Mouse (Mus musculus) stomach, embryonic 16.5 days (tissue): ENCODE results near the gene Ovol1. TPM values are rescaled to one million over a fixed set of nuclear protein-coding genes. Genes with fewer than 3 reads are reported as not detected.

ENCODE experiments used
- ATAC-seq: fragments of 200-750 bp; cut with Nextera tagmentation; 2 replicates; pipeline ENCODE4 v1.8.0; 2017; ENCODE audit warnings: moderate number of reproducible peaks, moderate TSS enrichment; ENCODE audit not compliant: insufficient read depth, low FRiP score
- H3K27ac ChIP-seq: fragments of 300-500 bp; sonication (generic); 2 replicates; pipeline ENCODE4 v1.5.1; 2014; ENCODE audit warnings: low read length
- H3K27me3 ChIP-seq: fragments of 300-500 bp; sonication (generic); 2 replicates; pipeline ENCODE4 v1.6.1; 2014; ENCODE audit warnings: low read length, control low read depth, mixed read lengths; ENCODE audit not compliant: control insufficient read depth, insufficient read depth
- H3K36me3 ChIP-seq: fragments of 300-500 bp; sonication (generic); 2 replicates; pipeline ENCODE4 v1.6.1; 2014; ENCODE audit warnings: low read length; ENCODE audit not compliant: control insufficient read depth, insufficient read depth
- H3K4me1 ChIP-seq: fragments of 300-500 bp; sonication (generic); 2 replicates; pipeline ENCODE4 v1.6.1; 2014; ENCODE audit warnings: low read length, control low read depth, mixed read lengths; ENCODE audit not compliant: control insufficient read depth, insufficient read depth
- H3K4me2 ChIP-seq: fragments of 300-500 bp; sonication (generic); 2 replicates; pipeline ENCODE4 v1.6.1; 2014; ENCODE audit warnings: low read depth, low read length, mixed read lengths
- H3K4me3 ChIP-seq: fragments of 300-500 bp; sonication (generic); replicated peaks from 2 replicates; pipeline ENCODE4 v1.5.1; 2014; ENCODE audit warnings: mild to moderate bottlenecking, low read length
- H3K9ac ChIP-seq: fragments of 300-500 bp; sonication (generic); 2 replicates; pipeline ENCODE4 v1.6.1; 2014; ENCODE audit warnings: low read length
- H3K9me3 ChIP-seq: fragments of 300-500 bp; sonication (generic); replicated peaks from 2 replicates; pipeline ENCODE4 v1.6.1; 2016; ENCODE audit warnings: low read length, control low read depth; ENCODE audit not compliant: control insufficient read depth
- WGBS: fragments of 180-500 bp; shearing (Covaris S2); extraction: QIAGEN DNeasy Blood & Tissue Kit; methylation state at CpG from one replicate; pipeline ENCODE4 v1.1.7; 2014; 5-methylcytosine and 5-hydroxymethylcytosine counted together
- polyA plus RNA-seq: library from polyadenylated mRNA; unstranded; fragments of >200 nt; fragmentation: Nextera tagmentation; extraction: Ambion mirVana; gene quantifications from 2 replicates; pipeline ENCODE4 v1.2.1, GENCODE M21; 2015

Ovol1 gene
- polyA plus RNA-seq, 1 experiment from 2014 or later, result 21.5 TPM

DNA sequence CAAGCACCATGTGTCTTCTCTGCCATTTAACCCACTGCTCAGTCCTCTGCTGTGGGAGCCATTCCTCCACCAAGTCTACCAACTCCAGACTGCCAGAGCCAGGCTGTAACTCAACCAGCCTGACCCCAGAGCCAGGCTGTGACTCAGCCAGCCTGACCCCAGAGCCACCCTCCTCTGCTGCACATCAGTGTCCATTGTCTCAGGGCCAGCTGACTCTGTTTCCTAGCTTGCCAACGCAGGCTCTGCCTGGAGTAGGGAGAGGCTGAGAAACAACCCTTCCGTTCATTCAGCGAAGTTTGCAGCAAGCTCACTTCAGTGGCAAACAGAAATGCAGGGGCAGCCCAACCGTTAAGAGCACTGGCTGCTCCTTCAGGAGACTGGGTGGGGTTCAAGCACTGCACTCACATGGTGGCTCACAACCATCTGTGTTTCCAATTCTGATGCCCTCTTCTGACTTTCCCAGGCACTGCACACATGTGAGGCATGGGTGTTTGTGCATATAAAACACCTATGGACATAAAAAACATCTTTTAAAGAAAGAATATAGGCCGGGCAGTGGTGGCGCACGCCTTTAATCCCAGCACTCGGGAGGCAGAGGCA lies 43.4 kb downstream of the Ovol1 start:
- no peak overlapping the region for H3K4me3 ChIP-seq
- ATAC-seq, result 0 out of 2 replicates have a peak, but pooled peaks have one; percentile 25
- WGBS, result 71% methylated on average over 8 of the region's 8 CpGs
- H3K9ac ChIP-seq, result no peak overlapping the region
- no peaks in the 10 kb centered on the region for H3K36me3 ChIP-seq
- no peak overlapping the region for H3K27ac ChIP-seq
- 0 out of 2 replicates have a peak, but pooled peaks cover 6% of the 10 kb centered on the region for H3K4me1 ChIP-seq
- no peak overlapping the region for H3K4me2 ChIP-seq
- H3K27me3 ChIP-seq, result no peaks in the 10 kb centered on the region
- H3K9me3 ChIP-seq, result no peaks in the 10 kb centered on the region

DNA sequence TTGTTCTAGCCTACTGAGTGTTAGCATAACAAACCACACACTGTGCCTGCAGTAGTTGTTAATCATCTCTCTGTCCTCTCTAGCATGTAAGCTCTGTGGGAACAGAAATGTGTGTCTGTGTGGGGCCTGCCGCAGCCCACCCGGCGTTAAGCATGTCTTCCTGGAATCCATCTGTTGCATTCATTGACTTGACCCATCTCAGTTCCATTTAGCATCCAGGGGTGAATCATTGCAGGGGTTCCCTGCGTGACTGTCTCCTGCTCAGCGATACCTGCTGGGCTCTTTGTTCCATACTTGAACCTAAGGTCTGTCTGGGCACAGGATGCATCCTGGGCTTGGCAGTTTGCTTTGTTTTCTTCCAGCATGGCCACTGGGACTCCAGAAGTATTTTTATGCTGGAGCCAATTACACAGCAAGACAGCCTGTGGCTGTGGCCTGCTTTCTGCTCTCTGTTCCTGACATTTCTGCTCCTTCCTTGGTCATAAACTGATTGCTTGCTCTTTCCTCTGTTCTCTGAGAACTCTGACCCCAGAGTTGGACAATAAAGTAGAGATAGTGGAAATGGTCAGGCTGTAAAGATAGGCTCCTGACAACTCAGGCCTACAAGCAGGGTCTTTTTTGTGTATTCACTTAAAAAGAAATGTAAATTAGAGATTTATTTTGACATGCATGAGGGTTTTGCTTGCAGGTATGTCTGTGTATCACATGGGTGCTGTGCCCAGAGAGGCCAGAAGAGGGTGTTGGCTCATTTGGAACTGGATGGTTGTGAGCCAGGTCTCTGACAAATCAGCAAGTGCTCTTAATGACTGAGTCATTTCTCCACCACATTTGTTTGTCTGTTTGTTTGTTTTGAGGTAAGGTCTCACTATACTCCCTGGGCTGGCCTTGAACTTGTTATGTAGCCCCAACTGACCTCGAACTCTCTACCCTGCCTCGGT lies 44.3 kb downstream of the Ovol1 start:
- 76% methylated on average over 7 of the region's 7 CpGs for WGBS
- H3K27ac ChIP-seq, result no peak overlapping the region
- no peak for ATAC-seq

DNA sequence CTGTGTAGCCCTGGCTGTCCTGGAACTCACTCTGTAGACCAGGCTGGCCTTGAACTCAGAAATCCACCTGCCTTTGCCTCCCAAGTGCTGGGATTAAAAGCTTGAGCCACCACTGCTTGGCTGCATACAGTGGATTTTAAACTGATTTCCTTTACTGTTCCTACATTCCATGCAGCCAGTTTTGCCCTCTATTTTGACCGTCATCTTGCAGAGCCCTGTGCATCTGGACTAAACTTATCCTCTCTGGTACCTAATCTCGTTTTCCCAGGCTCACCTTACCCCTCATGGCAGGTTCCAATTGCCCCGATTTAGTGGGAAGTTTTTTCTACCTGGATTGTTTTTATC lies 47.5 kb downstream of the Ovol1 start:
- Histone ChIP-seq H3K4me3 (no peak overlapping the region), H3K36me3 (no peaks in the 10 kb centered on the region), H3K27ac (no peak overlapping the region), H3K27me3 (no peaks in the 10 kb centered on the region), H3K4me2 (no peak overlapping the region), H3K9me3 (no peaks in the 10 kb centered on the region), H3K9ac (no peak overlapping the region), H3K4me1 (0 out of 2 replicates have a peak, but pooled peaks cover 7% of the 10 kb centered on the region)
- no peak for ATAC-seq
- WGBS, result 81% methylated on average over 3 of the region's 3 CpGs

More for the DNA sequence above, 44.3 kb downstream of the Ovol1 start:
- Histone ChIP-seq H3K9ac (no peak overlapping the region), H3K36me3 (no peaks in the 10 kb centered on the region), H3K27me3 (no peaks in the 10 kb centered on the region), H3K4me2 (no peak overlapping the region), H3K9me3 (no peaks in the 10 kb centered on the region), H3K4me3 (no peak overlapping the region), H3K4me1 (0 out of 2 replicates have a peak, but pooled peaks cover 7% of the 10 kb centered on the region)

DNA sequence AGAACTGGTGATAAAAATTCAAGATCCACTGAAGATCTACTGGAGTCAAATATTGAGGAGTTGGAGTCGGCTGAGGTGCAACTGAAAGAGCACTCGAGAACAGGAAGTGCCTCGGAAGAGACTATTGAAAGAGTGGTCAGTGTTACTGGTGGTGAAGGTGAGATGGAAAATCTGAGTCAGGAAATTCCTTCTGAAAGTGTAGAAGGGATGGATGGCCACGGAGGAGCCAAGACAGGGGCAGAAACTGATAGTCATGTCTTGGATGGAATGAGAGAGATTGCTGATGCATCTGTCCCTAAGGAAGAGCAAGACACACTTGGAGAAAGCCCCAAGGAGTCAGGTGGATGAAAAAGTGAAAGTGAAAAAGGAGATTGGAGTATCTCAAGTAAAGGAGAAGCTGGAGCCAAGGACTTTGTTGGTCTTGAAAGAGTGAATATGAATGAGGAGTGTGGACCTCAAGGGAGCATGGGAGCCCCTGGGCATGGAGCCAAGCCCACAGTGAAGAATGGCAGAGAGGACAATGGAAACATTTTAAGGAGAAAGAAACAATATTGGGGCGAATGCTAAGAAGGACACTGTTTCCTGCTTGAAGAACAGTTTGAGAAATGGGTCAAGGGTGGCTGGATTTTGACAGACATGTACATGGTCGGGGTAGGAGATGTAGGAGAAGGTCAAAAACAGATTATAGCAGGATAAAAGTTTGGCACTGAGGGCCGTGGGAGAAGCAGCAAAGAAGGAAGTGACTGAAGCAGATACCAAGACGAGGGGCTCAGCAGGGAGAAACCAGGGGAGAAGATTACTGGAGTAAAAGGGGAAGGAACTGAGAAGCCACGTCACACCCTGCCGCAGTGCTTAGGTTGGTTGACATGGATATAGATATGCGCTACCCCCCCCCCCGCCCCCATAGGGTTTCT lies 48.1 kb downstream of the Ovol1 start:
- Histone ChIP-seq H3K36me3 (no peaks in the 10 kb centered on the region), H3K4me3 (no peak overlapping the region), H3K27me3 (no peaks in the 10 kb centered on the region), H3K4me2 (peak overlapping the region; percentile 24; the same call in 1 of the 2 replicates), H3K9me3 (no peaks in the 10 kb centered on the region), H3K27ac (no peak overlapping the region), H3K4me1 (0 out of 2 replicates have a peak, but pooled peaks cover 7% of the 10 kb centered on the region), H3K9ac (no peak overlapping the region)
- WGBS, result 74% methylated on average over 12 of the region's 12 CpGs
- ATAC-seq, result no peak

DNA sequence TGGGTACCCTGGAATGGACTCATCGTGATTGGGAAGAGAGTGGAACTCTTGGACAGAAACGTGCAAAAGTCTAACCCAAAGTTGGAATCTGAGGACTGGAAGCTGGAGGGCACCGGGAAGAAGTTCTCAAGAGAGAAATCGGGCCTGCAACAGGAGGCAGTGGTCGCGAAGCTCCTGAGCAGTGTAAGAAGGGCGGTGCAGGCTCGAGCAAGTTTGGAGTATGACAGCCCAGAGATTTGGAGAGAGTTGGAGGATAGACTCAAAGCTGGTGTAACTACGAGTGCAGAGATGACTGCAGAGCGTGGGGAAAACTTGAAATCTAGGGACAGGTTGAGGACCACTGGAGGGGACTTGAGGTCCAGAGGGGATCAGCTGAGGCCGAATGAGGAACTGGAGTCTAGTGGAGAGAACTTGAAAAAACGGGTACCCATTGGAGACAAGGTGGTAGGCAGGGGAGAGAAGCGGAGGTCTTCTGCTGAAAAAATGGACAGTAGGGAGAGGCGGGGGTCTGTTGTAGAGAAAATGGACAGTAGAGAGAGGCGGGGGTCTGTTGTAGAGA lies 49.3 kb downstream of the Ovol1 start:
- WGBS, result 44% methylated on average over 15 of the region's 15 CpGs
- ATAC-seq, result no peak

DNA sequence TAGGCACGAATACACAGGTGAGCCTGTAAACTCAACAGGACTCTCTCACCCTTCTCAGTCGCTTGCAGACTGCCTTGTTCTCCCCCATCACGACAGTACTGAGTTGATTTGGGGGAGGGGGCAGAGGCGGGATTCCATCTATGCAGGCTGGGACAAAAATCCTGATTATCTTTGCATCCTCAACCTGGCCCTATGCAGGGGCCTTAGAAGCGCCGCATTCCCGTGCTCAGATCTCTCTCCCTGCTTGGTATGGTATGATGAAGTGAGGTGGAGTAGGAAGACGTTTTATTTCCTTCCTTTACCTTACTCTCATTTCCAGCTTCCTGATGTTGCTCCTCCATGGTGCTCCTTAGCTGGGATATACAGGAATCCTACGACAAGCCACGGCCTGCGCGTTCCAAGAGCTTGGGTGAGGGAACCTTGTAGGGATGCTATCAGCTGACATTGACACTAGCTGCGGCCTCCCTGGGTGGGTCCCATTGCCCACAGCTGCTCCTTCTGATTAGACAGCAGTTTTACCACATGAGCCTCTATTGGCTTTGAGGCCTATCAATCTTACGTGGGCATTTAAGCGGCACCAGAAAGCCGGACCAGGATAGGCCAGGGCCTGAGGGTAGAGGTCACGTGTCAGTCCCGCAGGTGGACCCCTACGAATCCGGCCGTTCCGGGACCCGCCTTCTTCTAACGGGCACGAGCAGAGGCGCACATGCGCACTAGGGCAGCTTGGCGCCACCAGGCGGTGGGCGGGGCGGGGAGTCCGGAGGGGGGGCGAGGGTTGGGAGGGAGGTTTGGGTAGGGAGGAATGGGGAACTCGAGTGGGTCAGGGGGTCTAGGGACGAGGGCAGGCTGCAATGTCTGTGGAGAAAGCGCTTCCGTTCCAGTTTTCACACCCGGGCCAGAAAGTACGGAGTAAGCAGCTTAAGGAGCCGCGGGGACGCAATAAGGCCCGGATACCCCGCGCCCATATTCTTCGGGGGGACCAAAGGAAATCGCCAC lies 50.1 kb downstream of the Ovol1 start, which contains the start of gene Snx32:
Snx32 (minus strand) TSS at position 508 of the 996 bp plus-strand sequence.
- H3K27ac ChIP-seq, result peak within 1 kb of the TSS; percentile 52
- H3K9ac ChIP-seq, result peak within 1 kb of the TSS; percentile 72
- H3K4me1 ChIP-seq, result 0 out of 2 replicates have a peak, but pooled peaks cover 7% of the 10 kb centered on the region
- 3% methylated on average over 47 of the region's 47 CpGs for WGBS
- peak within 1 kb of the TSS; percentile 51 for H3K4me3 ChIP-seq
- ATAC-seq, result peak; percentile 98
- H3K4me2 ChIP-seq, result peak within 1 kb of the TSS; percentile 86
- H3K27me3 ChIP-seq, result no peaks in the 10 kb centered on the region
- no peaks in the 10 kb centered on the region for H3K9me3 ChIP-seq
- H3K36me3 ChIP-seq, result no peaks in the 10 kb centered on the region

More for the DNA sequence above, 49.3 kb downstream of the Ovol1 start:
- Histone ChIP-seq H3K27me3 (no peaks in the 10 kb centered on the region), H3K27ac (peak overlapping the region; percentile 52), H3K36me3 (no peaks in the 10 kb centered on the region), H3K4me1 (0 out of 2 replicates have a peak, but pooled peaks cover 7% of the 10 kb centered on the region), H3K4me2 (peak overlapping the region; percentile 86), H3K9me3 (no peaks in the 10 kb centered on the region), H3K4me3 (peak overlapping the region; percentile 51), H3K9ac (peak overlapping the region; percentile 72)

DNA sequence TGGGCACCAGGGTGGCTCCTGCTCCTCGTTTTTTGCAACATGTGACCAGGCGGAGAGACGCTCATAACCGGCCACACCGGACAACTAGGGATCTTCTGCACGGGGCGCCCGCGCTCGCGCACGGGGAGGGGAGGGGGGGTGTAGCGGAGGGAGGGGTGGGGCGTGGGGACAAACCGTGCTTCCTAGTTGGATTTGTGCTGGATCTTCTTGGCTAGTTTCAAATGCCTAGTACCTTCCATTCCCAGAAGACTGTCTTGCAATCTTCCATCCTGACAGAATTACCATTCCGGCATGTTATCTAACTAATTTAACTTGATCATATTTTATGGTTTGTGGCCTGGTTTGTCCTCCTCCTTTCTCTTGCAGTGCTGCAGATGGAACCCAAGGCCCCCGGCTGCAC lies 56.8 kb downstream of the Ovol1 start, which contains the start of gene 1700020D05Rik:
1700020D05Rik (minus strand) TSS at position 101 of the 400 bp plus-strand sequence.
- Histone ChIP-seq H3K27me3 (no peaks in the 10 kb centered on the region), H3K36me3 (no peaks in the 10 kb centered on the region), H3K4me3 (no peak within 1 kb of the TSS), H3K9ac (no peak within 1 kb of the TSS), H3K9me3 (no peaks in the 10 kb centered on the region), H3K4me2 (no peak within 1 kb of the TSS), H3K4me1 (no peaks in the 10 kb centered on the region), H3K27ac (no peak within 1 kb of the TSS)
- no peak for ATAC-seq
- WGBS, result 51% methylated on average over 17 of the region's 17 CpGs
